Mouse (Mus musculus): ENCODE data around the gene Olfr707. TPM values are rescaled to one million over a fixed set of nuclear protein-coding genes. Genes with fewer than 3 reads are reported as not detected.

Gene Olfr707
- polyA plus RNA-seq (2012; rRNA removed): not detected in 2 replicates

GRCm38 (mm10) chr7:106901141-106901540 is at the start of gene Olfr707:
TSS of gene Olfr707 (minus strand) at chr7:106901241.

GRCm38 (mm10) chr7:106948212-106948611 is 47.2 kb upstream of the Olfr707 start, which contains the start of gene Olfr710:
TSS of gene Olfr710 (minus strand) at chr7:106948312.

GRCm38 (mm10) chr7:106932119-106932518 is 31.1 kb upstream of the Olfr707 start, which contains the start of gene Olfr709-ps1:
TSS of gene Olfr709-ps1 (minus strand) at chr7:106932219.

GRCm38 (mm10) chr7:106907676-106908075 is 6.6 kb upstream of the Olfr707 start, which contains the start of gene Olfr1532-ps1:
TSS of gene Olfr1532-ps1 (plus strand) at chr7:106908001.

GRCm38 (mm10) chr7:106888062-106888461 is 13.0 kb downstream of the Olfr707 start, which contains the start of gene Olfr706:
TSS of gene Olfr706 (minus strand) at chr7:106888162.

GRCm38 (mm10) chr7:106876791-106877190 is 24.2 kb downstream of the Olfr707 start, which contains the start of gene Olfr705:
TSS of gene Olfr705 (minus strand) at chr7:106876891.

GRCm38 (mm10) chr7:106862885-106863284 is 38.2 kb downstream of the Olfr707 start, which contains the start of gene Olfr704:
TSS of gene Olfr704 (plus strand) at chr7:106863185.

GRCm38 (mm10) chr7:106843060-106843459 is 58.0 kb downstream of the Olfr707 start, which contains the start of gene Olfr703:
TSS of gene Olfr703 (plus strand) at chr7:106843360.

Other genes with a start within 250 kb of the Olfr707 start
- gene Olfr693, start 220.7 kb downstream of the Olfr707 start, polyA plus RNA-seq (2012; rRNA removed): not detected in 2 replicates
- not detected in 2 replicates for gene Olfr694, start 209.4 kb downstream of the Olfr707 start, polyA plus RNA-seq (2012; rRNA removed)
- gene Olfr695, start 184.8 kb downstream of the Olfr707 start, polyA plus RNA-seq (2012; rRNA removed): not detected in 2 replicates
- gene Olfr697, start 158.8 kb downstream of the Olfr707 start, polyA plus RNA-seq (2012; rRNA removed): not detected in 2 replicates
- not detected in 2 replicates for gene Olfr698, start 145.8 kb downstream of the Olfr707 start, polyA plus RNA-seq (2012; rRNA removed)
- gene Olfr699, start 108.0 kb downstream of the Olfr707 start, polyA plus RNA-seq (2012; rRNA removed): not detected in 2 replicates
- gene Olfr700, start 92.4 kb downstream of the Olfr707 start, polyA plus RNA-seq (2012; rRNA removed): not detected in 2 replicates
- gene Olfr701, start 87.1 kb downstream of the Olfr707 start, polyA plus RNA-seq (2012; rRNA removed): not detected in 2 replicates
- gene Olfr702, start 67.3 kb downstream of the Olfr707 start, polyA plus RNA-seq (2012; rRNA removed): not detected in 2 replicates
- not detected in 2 replicates for gene Olfr703, start 57.9 kb downstream of the Olfr707 start, polyA plus RNA-seq (2012; rRNA removed)
- gene Olfr704, start 38.1 kb downstream of the Olfr707 start, polyA plus RNA-seq (2012; rRNA removed): not detected in 2 replicates
- not detected in 2 replicates for gene Olfr705, start 24.4 kb downstream of the Olfr707 start, polyA plus RNA-seq (2012; rRNA removed)
- gene Olfr706, start 13.1 kb downstream of the Olfr707 start, polyA plus RNA-seq (2012; rRNA removed): not detected in 2 replicates
- not detected in 2 replicates for gene Olfr1532-ps1, start 6.8 kb upstream of the Olfr707 start, polyA plus RNA-seq (2012; rRNA removed)
- not detected in 2 replicates for gene Olfr709-ps1, start 31.0 kb upstream of the Olfr707 start, polyA plus RNA-seq (2012; rRNA removed)
- not detected in 2 replicates for gene Olfr710, start 47.1 kb upstream of the Olfr707 start, polyA plus RNA-seq (2012; rRNA removed)
- gene Olfr6, start 62.7 kb upstream of the Olfr707 start, polyA plus RNA-seq (2012; rRNA removed): not detected in 2 replicates
- gene Olfr711, start 74.2 kb upstream of the Olfr707 start, polyA plus RNA-seq (2012; rRNA removed): not detected in 2 replicates
- not detected in 2 replicates for gene Olfr2, start 104.8 kb upstream of the Olfr707 start, polyA plus RNA-seq (2012; rRNA removed)
- gene Olfr713, start 129.9 kb upstream of the Olfr707 start, polyA plus RNA-seq (2012; rRNA removed): not detected in 2 replicates
- gene Olfr714, start 169.7 kb upstream of the Olfr707 start, polyA plus RNA-seq (2012; rRNA removed): not detected in 2 replicates
- not detected in 2 replicates for gene Olfr17, start 192.0 kb upstream of the Olfr707 start, polyA plus RNA-seq (2012; rRNA removed)
- not detected in 2 replicates for gene Olfr715b, start 209.1 kb upstream of the Olfr707 start, polyA plus RNA-seq (2012; rRNA removed)
- gene Olfr715, start 229.8 kb upstream of the Olfr707 start, polyA plus RNA-seq (2012; rRNA removed): not detected in 2 replicates
- gene Olfr716, start 237.1 kb upstream of the Olfr707 start, polyA plus RNA-seq (2012; rRNA removed): not detected in 2 replicates

All from central nervous system, embryonic 14 days (tissue).